Mouse (Mus musculus) G1E-ER4 (cell line): ENCODE data around the gene Ppp3ca. TPM values are rescaled to one million over a fixed set of nuclear protein-coding genes. Genes with fewer than 3 reads are reported as not detected.

Experiments
- GATA1 ChIP-seq: IDR thresholded peaks from one replicate; pipeline ENCODE4 v1.8.0; 2012; ENCODE audit warnings: low read length, inconsistent platforms
- polyA plus RNA-seq: library from polyadenylated mRNA; stranded (reverse); fragments of >175 nt; gene quantifications from 2 replicates; pipeline ENCODE4 v1.2.3, GENCODE M21; 2012

The Ppp3ca gene
- polyA plus RNA-seq, 1 experiment, result 119 TPM

GRCm38 (mm10) chr3:136676991-136677390, 7.1 kb downstream of the Ppp3ca start:
- no peak for TF ChIP-seq GATA1

DNA sequence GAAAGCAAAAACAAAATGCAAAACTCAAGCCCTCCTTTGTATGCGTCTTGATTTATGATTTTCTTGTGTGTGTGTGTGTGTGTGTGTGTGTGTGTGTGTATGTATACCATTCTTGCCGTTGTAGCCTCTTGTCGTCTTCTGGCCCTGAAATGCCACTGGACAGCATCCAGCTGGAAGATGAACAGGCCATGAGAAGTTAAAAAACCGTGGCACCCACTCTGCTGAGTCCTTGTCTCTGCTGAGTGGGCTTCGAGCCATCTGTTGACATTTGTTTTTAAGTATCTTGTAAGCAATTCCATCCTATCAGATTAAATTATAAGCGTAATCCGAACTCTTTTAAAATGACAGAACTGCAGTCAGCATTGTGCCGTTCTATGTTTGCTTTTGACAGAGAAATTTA, 8.5 kb downstream of the Ppp3ca start:
- no peak for TF ChIP-seq GATA1

DNA sequence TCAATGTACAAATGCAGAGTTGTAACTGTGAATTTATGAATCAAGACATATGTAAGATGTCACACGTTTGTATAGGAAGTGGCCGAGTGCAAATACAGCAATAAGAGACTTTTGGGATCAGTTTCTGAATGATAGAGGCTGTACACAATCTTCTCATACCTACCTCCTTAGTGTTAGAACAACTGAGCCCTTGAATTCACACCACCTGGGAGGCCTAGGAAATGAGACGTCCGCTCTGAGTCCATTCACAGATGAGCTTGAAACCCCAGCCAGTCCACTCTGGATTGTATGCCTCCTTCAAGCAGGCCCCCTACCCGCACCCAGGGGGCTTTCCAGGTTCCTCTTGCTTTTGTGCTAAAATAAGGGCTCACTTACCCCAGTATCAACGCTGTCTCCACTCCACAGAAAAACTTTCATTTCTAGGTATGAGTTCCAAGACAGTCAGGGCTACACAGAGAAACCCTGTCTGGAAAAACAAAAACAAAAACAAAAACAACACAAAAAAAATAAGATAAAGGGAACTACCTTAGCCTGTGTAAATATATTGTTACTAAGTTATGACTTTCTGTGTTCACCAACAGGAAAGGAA, 10.1 kb downstream of the Ppp3ca start:
- no peak for TF ChIP-seq GATA1

- no peak for TF ChIP-seq GATA1
Observed at GRCm38 (mm10) chr3:136682242-136682641, 12.3 kb downstream of the Ppp3ca start.

- TF ChIP-seq GATA1, result no peak
Observed at GRCm38 (mm10) chr3:136684191-136684958, 14.5 kb downstream of the Ppp3ca start.

GRCm38 (mm10) chr3:136686429-136686828, 16.5 kb downstream of the Ppp3ca start:
- TF ChIP-seq GATA1, result no peak

DNA sequence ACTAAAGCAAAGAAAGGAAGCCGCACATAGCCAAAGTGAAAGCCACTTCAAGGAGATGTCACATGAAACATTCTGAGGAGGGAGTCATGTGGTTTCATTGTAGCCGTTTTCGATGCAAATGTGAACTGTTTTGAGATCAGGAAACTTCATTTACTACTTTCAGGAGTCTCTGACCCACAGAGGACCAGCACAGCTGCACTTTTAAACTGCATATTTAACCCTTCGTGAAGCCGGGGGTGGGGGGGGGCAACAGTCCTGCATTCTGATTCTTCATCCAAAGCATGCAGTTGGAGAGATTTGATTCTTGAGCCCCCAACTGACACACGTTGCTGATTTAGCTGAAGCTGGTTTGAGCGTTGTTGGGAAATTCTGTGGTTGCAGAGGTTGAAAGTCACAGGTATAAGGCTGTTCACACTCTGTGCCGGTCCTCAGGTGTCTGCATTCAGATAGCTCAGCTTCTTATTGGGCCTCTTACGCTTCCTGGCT, 18.2 kb downstream of the Ppp3ca start:
- TF ChIP-seq GATA1, result no peak

DNA sequence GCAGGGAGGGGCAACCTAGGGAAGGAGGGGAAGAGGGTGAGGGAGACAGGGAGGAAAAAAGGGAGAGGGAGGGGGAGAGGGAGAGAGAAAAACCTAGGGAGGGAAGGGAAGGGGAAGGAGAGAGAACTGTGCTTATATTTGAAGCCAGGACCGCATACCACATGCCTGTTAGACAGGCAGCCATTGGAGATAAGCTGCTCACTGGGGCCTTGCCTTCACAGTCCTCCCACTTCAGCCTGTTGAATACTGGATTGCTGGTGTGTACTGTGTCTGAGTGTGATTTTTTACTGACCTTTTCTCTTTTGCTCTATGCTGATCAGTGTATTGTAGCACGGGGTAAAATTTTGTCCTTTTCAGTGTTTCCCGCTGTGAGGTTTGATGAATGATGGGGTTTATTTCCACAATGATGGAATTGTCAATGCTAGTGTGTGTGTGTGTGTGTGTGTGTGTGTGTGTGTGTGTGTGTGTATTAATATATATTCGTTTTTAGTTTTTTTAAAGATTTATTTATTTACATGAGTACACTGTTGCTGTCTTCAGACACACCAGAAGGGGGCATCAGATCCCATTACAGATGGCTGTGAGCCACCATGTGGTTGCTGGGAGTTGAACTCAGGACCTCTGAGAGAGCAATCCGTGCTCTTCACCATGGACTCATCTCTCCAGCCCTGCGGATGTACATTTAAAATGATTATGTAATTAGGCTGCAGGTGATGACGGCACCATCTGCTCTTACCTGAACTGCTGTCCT, 20.0 kb downstream of the Ppp3ca start:
- TF ChIP-seq GATA1, result no peak

DNA sequence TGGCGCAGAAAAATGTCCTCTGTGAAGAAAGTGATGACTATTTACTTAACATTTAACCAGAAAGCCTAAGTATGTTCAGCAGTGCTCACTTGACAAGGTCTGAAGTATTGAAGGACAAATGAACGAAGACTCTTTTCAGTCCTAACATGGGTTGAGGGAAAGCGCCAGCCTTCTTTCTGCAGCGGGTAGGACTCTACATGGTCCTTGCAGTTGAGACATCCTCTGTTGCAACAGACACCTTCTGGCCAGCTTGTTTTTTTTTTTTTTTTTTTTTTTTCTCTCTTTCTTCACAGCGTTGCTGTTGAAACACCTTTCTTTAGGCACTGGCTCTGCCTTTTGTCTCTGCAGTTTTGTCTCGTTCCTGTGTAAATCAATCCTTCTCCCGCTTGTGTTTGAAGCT, 22.1 kb downstream of the Ppp3ca start:
- TF ChIP-seq GATA1, result no peak

GRCm38 (mm10) chr3:136693547-136693946, 23.6 kb downstream of the Ppp3ca start:
- TF ChIP-seq GATA1, result no peak

DNA sequence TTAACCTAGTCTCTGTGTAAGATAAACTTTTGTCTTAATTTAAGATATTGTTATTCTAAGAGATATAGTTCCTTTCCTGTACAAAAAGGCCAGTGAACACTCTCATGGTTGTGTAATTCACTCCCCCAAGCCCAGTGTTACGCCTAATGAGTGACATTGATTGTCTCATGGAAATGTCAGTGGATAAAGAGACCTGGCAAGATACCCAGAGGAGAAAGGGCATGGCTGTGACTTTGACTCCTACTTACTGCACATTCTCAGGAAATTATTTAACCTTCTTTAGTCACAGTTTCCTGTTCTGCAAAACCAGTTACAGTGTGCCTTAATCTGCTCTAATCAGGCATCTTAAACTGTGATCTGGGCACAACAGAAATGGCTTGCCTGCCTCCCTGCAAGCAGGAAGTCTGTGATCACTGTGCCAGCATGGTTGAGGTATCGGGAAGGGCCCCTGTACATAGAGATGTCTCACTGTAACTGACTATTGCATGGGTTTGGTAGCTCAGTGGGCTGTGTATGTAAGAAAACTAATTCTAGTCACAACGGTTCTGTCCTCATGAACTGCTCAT, 27.8 kb downstream of the Ppp3ca start:
- TF ChIP-seq GATA1, result peak; percentile 51

GRCm38 (mm10) chr3:136700447-136701009, 30.6 kb downstream of the Ppp3ca start:
- TF ChIP-seq GATA1, result no peak

- no peak for TF ChIP-seq GATA1
Observed at GRCm38 (mm10) chr3:136702861-136703260, 32.9 kb downstream of the Ppp3ca start.

GRCm38 (mm10) chr3:136704515-136705247, 34.8 kb downstream of the Ppp3ca start:
- TF ChIP-seq GATA1, result no peak

- TF ChIP-seq GATA1, result no peak
Observed at GRCm38 (mm10) chr3:136706048-136706447, 36.1 kb downstream of the Ppp3ca start.
